Mouse (Mus musculus) NIH3T3 (cell line): ENCODE results near the gene Cenpo.
"Not testable (repeated sequence)": the region's sequence is repeated elsewhere in the genome, so short reads cannot be mapped to it uniquely, and the experiment has no call there.

Source experiments
- DNase-seq: peaks from one replicate; pipeline ENCODE4 v3.0.0-alpha.2; 2012; ENCODE audit warnings: low read depth

Cenpo gene

GRCm38 (mm10) chr12:4233572-4234508, at the start of gene Cenpo, which contains the start of gene Ptrhd1:
TSS of gene Cenpo (minus strand) at chr12:4234294.
TSS of gene Ptrhd1 (plus strand) at chr12:4234027.
- peak; percentile 96 for DNase-seq

- DNase-seq = no peak
Observed at GRCm38 (mm10) chr12:4279878-4280277, 45.8 kb upstream of the Cenpo start.

- DNase-seq = no peak
Observed at GRCm38 (mm10) chr12:4278978-4279755, 45.1 kb upstream of the Cenpo start.

GRCm38 (mm10) chr12:4271078-4271477, 37.0 kb upstream of the Cenpo start:
- no peak for DNase-seq

- peak; percentile 38 for DNase-seq
Observed at GRCm38 (mm10) chr12:4267765-4268164, 33.7 kb upstream of the Cenpo start.

GRCm38 (mm10) chr12:4252742-4253655, 18.9 kb upstream of the Cenpo start:
- DNase-seq = no peak

- no peak for DNase-seq
Observed at GRCm38 (mm10) chr12:4249786-4250185, 15.7 kb upstream of the Cenpo start.

- no peak for DNase-seq
Observed at GRCm38 (mm10) chr12:4245742-4246141, 11.6 kb upstream of the Cenpo start.

- no peak for DNase-seq
Observed at GRCm38 (mm10) chr12:4243805-4244204, 9.7 kb upstream of the Cenpo start.

GRCm38 (mm10) chr12:4240281-4240680, 6.2 kb upstream of the Cenpo start:
- DNase-seq = not testable (repeated sequence)

- no peak for DNase-seq
Observed at GRCm38 (mm10) chr12:4237481-4237880, 3.4 kb upstream of the Cenpo start.

GRCm38 (mm10) chr12:4232777-4233176, 1.3 kb downstream of the Cenpo start:
- no peak for DNase-seq

- DNase-seq = no peak
Observed at GRCm38 (mm10) chr12:4230156-4230555, 3.9 kb downstream of the Cenpo start.

GRCm38 (mm10) chr12:4212908-4213307, 21.2 kb downstream of the Cenpo start:
- DNase-seq = no peak

- DNase-seq = no peak
Observed at GRCm38 (mm10) chr12:4211174-4211573, 22.9 kb downstream of the Cenpo start.

GRCm38 (mm10) chr12:4209196-4209595, 24.9 kb downstream of the Cenpo start:
- DNase-seq = no peak

- peak; percentile 82 for DNase-seq
Observed at GRCm38 (mm10) chr12:4208405-4209133, 25.5 kb downstream of the Cenpo start.

GRCm38 (mm10) chr12:4206106-4206505, 28.0 kb downstream of the Cenpo start:
- no peak for DNase-seq

- no peak for DNase-seq
Observed at GRCm38 (mm10) chr12:4202206-4202605, 31.9 kb downstream of the Cenpo start.

GRCm38 (mm10) chr12:4201454-4202200, 32.5 kb downstream of the Cenpo start:
- DNase-seq = peak; percentile 69
